Mouse (Mus musculus) ES-Bruce4 (cell line): ENCODE measurements around the gene Hoga1.

Experiments used
- CTCF ChIP-seq: IDR thresholded peaks from one replicate; pipeline ENCODE4 v1.8.1; 2011; ENCODE audit warnings: low read depth, low read length
- POLR2A ChIP-seq: IDR thresholded peaks from one replicate; pipeline ENCODE4 v1.8.1; 2011; ENCODE audit warnings: low read length; ENCODE audit not compliant: insufficient read depth

DNA sequence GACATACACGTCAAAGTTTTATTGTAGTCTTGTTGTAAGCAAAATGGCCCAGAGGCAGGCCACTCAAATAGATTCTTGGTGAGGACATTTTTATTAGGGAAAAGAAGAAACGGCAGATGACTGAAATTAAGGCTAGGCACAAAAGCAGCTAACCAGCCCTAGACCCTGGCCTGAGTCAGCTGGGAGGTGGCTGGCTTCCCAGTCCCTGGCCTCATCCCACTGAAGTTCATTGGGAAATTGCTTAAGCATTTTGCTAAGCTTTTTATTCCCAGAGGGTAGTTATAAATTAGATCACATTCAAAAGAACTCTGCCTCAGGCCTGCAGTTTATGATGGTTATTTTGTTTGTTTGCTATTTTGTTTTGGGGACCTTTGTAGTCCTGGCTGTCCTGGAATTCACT lies 10.5 kb downstream of the Hoga1 start:
- TF ChIP-seq CTCF: no peak
- TF ChIP-seq POLR2A: no peak
